Mouse (Mus musculus) gastrocnemius, postnatal 14 days (tissue): Measurements from ENCODE around the gene Vmn1r197. TPM values are rescaled to one million over a fixed set of nuclear protein-coding genes. Genes with fewer than 3 reads are reported as not detected.
"Not testable (repeated sequence)": the region's sequence is repeated elsewhere in the genome, so short reads cannot be mapped to it uniquely, and the experiment has no call there.

ENCODE experiments used
- DNase-seq: peaks from one replicate; pipeline ENCODE4 v3.0.0; 2021; ENCODE audit warnings: mixed read lengths
- intact Hi-C: fragments of 180-260 bp; cut with DNase I; formaldehyde crosslinking; loops from one replicate; pipeline ENCODE4 v1.15.1; 2025; ENCODE audit warnings: low total_unique reads
- long read RNA-seq, 2 experiments: library from polyadenylated mRNA; stranded (forward); transcript quantifications; one replicate each; pipeline ENCODE4 v2.0.0; 2021
- total RNA-seq, 2 experiments: library from RNA; stranded (reverse); gene quantifications; 2 replicates each; pipeline ENCODE4 v1.2.3; 2021

The Vmn1r197 gene
- total RNA-seq: not detected
- long read RNA-seq, experiment 1: 0 reads
- long read RNA-seq, experiment 2: 0 reads

DNA sequence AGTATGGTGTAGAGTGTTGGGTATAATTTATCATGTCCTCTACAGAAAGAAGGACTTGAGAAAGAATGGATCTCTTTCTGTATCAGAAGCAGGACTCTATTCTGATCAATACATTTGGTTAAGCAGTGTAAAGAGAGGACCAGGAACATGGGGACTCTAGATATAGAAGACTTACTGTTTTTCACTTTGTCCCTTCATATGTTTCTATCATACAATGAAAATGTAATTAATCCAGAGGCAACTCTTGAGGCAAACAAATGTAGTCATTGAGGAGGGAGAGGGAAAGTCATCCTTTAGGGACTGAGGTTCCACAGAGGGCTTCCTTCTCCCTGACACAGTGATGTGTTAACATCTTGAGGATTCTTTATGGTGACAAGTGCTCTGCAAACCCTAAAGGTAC lies at the start of gene Vmn1r197:
Gene Vmn1r197 (plus strand): TSS at position 301 of the 400 bp plus-strand sequence.
- intact Hi-C loops: no loop called here
- DNase-seq: no peak

DNA sequence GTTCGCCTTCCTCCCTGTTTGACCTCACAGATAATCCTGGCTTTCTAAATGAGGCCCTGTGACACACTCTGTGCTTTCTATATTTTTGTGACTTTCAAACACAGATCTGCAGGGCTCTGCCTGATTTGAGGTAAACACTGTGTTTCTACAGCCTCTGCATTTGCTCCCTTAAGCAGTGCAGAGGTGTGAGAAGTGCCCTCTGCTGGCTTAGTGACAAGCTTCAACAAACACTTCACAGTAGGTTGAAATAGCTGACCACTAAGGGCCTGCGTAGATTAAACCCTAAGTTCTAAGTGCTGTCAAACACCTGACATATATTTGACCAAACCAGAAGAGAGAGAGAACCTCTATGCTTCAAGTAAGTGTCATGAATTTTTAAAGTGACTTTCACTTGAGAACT lies 39.8 kb upstream of the Vmn1r197 start:
- no peak for DNase-seq

DNA sequence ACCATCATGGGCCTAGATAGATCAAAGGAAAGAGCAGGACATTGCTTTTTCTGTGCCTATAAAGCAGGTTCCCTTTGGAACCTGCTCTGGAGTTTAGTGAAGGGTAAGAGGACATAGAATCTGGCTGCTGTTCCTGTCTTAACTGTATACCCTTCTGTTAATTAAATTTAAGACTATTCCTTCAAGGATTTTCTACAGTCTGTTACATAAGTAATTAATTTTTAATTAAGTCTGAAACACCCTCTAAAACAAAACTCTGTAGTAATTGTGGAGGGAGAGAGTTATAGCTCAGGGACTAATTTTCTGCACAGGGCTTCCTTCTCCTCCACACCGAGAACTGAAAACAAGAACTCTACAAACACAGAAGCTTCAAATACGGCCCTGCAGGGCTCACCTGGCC lies 34.8 kb upstream of the Vmn1r197 start, which contains the start of gene Vmn1r196:
Gene Vmn1r196 (plus strand): TSS at position 301 of the 400 bp plus-strand sequence.
- no peak for DNase-seq
- intact Hi-C loops: no loop called here

More for the DNA sequence above, 39.8 kb upstream of the Vmn1r197 start:
- intact Hi-C loops: no loop called here

DNA sequence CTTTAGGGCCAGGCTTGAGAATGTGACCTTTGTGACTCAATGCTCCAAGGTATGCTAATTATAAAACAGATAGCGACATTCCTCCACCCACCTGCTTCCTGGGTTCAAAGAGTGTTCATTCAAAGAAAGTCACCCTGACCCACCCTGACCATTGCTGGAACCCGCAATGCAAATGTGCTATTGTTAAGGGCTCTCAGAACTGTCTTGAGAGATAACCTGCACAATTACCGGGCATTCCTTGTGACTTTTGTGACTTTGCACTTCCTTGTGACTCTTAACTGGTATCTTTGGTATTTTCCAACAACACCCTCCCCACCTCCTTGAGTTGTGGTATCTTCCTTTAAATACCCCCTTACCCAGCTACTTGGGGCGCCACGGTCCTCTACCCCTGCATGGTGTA lies 16.3 kb upstream of the Vmn1r197 start:
- DNase-seq, intact Hi-C loops: not testable (repeated sequence)

DNA sequence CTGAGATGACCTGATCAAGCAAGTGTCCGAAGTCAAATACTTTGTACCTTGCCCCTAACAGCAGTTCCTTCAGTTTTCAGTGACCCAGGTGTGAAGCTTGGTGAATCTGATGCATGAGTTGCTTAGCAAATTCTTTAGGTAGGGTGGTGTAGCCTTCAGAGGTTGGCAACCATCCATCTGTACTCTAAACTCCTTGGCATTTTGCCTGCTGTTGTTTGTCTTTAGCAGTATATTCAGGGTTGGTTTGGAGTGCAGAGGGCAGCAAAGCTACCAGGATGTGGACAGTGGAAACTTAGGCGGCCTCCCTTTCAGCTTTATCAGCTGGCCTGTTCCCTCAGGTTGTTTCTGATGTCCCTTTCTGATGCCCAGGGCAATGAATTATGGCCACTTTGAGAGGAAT lies 9.0 kb upstream of the Vmn1r197 start:
- intact Hi-C loops: no loop called here
- no peak for DNase-seq

DNA sequence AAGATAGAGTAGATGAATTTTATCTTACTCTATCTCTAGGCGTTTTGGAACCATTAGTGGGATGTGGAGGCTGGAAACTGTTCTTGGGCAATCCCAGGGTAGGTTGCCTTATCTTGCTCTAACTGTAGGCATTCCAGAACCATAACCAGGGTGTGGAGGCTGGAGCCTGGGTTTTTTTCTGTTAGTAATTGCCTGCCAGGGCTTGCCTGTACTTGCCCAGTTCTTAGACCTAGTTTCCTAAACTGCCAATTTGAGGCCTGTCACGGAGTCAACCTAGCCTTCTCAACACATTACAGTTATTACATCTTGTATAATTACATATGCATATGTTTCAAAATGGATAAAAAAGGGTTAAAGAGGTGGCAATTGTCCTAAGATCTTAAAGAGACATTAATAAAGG lies 7.0 kb upstream of the Vmn1r197 start:
- intact Hi-C loops: no loop called here
- no peak for DNase-seq

DNA sequence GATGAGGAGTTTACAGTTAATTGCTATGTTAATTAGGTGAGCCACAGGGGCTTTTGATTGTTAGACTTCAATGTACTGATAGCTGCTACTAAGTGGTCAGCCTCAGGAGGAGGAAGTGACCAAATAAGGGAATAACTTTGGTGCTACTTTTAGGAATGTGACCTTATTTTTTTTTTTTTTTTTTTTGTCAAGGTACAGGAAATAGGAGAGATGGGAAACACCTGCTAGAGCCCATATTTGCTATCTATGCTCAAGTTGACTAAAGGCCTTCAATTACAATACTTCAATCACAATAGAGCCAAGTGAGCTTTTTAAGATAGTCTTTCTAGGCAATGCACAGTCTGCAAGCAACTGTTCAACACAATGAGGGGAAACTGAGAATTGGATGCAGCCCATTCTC lies 4.3 kb upstream of the Vmn1r197 start:
- intact Hi-C loops: no loop called here
- DNase-seq: no peak

DNA sequence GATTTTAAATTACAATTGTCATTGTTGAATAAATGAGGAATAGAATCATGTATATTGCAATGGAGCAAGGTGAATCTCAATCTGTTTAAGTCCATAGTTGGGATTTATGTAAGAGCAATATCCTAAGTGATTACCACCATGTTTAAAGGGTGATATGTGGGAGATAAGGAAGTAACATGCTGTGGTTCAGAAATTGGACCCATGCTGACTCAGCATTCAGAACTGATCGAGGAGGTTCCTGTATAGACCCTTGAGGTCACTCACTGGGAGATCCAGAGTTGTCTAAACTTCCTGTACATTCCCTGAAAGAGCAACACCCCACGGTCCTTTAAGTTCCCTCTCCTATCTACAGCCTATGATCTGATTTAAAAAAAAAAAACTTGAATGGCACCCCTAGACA lies 8.9 kb downstream of the Vmn1r197 start:
- intact Hi-C loops: no loop called here

DNA sequence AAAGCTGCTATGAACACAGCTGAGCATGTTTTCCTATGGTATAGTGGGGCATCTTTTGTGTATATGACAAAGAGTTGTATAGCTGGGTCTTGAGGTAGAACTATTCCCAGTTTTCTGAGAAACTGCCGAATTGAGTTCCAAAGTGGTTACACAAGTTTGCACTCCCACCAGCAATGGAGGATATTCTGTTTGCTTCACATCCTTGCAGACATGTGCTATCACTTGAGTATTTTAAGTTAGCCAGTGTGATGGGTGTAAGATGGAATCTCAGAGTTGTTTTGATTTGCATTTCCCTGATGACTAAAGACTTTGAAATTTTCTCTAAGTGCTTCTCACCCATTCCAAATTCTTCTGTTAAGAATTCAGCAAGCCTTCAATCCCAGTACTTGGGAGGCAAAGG lies 11.2 kb downstream of the Vmn1r197 start:
- intact Hi-C loops: no loop called here
- no peak for DNase-seq

More for the DNA sequence above, 8.9 kb downstream of the Vmn1r197 start:
- no peak for DNase-seq

DNA sequence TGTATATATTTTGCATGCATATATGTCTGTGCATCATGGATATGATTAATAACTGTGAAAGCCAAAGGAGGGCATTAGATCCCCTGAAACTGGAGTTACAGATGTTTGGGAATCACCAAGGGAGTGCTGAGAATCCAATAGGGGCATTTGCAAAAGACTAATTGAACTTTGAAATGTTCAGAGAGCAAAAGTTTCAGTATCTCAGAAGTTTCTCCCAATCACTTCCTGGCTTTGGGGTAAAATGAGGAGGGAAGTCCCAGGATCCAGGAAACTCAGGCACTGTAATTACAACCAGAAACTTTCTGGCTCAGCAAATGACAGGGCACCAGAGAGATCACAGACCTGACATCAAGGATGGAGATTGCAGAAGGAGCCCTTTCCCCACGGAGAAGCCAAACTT lies 25.7 kb downstream of the Vmn1r197 start, which contains the start of gene Vmn1r198:
Gene Vmn1r198 (plus strand): TSS at position 301 of the 400 bp plus-strand sequence.
- intact Hi-C loops: no loop called here
- no peak for DNase-seq

DNA sequence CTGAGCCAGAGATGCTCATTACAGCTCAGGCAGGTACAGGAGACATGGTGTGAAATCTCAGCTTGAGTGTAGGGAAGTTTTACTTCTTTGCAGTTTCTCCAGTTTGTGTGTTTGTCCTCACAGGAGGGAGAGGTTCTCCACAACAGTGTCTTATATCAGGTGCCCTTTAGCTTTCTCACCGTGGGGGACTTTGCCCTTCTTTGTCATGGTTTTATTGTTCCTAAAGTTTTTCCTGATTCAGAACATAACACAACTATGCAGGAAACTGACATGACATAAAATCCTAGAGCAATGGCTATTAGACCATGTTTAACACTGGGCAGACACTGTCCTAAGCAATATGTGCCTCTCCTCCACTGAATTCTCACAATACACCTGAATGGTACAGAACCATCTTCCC lies 26.4 kb downstream of the Vmn1r197 start:
- no peak for DNase-seq

DNA sequence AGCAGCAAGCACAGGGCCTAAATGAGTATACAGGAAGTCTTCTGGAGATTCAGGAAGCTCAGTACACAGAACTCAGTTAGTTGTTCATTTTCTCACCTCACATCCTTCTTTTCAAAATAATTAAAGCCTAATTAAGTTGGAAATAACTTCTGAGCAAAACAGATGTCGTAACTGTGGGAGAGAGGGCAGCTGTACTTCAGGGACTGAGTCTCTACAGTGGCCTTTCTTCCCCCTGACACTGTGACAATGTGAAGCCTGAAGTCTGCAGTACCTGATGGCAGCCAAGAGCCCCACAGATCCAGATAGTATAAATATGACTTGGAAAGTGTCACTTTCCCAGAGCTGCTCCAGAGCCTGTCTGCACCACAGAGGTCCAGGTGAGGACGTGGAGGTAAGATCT lies 55.1 kb downstream of the Vmn1r197 start, which contains the start of gene Vmn1r199:
Gene Vmn1r199 (plus strand): TSS at position 301 of the 400 bp plus-strand sequence.
- DNase-seq: no peak
- intact Hi-C loops: no loop called here

More for the DNA sequence above, 26.4 kb downstream of the Vmn1r197 start:
- intact Hi-C loops: no loop called here

DNA sequence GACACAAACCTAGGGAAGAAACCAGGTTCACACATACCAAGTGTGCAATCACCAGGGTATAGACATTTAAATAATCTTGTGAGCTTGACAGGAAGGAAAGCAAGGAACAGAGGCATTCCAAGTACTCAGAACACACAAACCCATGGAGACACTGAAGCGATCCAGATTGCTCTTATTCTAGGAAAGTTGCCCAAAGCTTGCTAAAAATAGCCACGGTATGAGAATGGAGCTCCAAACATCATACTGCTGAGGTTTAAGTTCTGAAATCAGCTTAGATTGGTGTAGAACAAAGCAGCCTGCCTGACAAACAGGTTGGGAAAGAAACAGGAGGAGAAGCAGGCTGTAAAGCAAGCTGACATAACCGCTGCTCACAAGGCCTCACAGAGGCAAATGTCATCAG lies 56.7 kb downstream of the Vmn1r197 start:
- DNase-seq, intact Hi-C loops: not testable (repeated sequence)

Other genes starting within 250 kb of the Vmn1r197 start
- gene Vmn1r188, start 240.1 kb upstream of the Vmn1r197 start, total RNA-seq: not detected
- gene Vmn1r189, start 218.8 kb upstream of the Vmn1r197 start, total RNA-seq: not detected
- not detected for gene Vmn1r191, start 140.6 kb upstream of the Vmn1r197 start, total RNA-seq
- gene Vmn1r192, start 133.4 kb upstream of the Vmn1r197 start, total RNA-seq: not detected
- not detected for gene Vmn1r193, start 101.4 kb upstream of the Vmn1r197 start, total RNA-seq
- not detected for gene Vmn1r194, start 80.4 kb upstream of the Vmn1r197 start, total RNA-seq
- not detected for gene Vmn1r195, start 54.1 kb upstream of the Vmn1r197 start, total RNA-seq
- not detected for gene Vmn1r196, start 34.7 kb upstream of the Vmn1r197 start, total RNA-seq
- gene Vmn1r198, start 25.8 kb downstream of the Vmn1r197 start, total RNA-seq: not detected
- not detected for gene Vmn1r199, start 55.2 kb downstream of the Vmn1r197 start, total RNA-seq
- gene Vmn1r200, start 65.8 kb downstream of the Vmn1r197 start, total RNA-seq: not detected
- gene Vmn1r201, start 147.3 kb downstream of the Vmn1r197 start, total RNA-seq: not detected
- gene Vmn1r202, start 180.8 kb downstream of the Vmn1r197 start, total RNA-seq: not detected
- not detected for gene Vmn1r203, start 193.5 kb downstream of the Vmn1r197 start, total RNA-seq
- gene Vmn1r204, start 228.6 kb downstream of the Vmn1r197 start, total RNA-seq: not detected